Mouse (Mus musculus): ENCODE data around the gene Rnf123. TPM values are rescaled to one million over a fixed set of nuclear protein-coding genes. Genes with fewer than 3 reads are reported as not detected.
"Not testable (repeated sequence)": the region's sequence is repeated elsewhere in the genome, so short reads cannot be mapped to it uniquely, and the experiment has no call there.

Rnf123 gene
- total RNA-seq, 2 experiments from 2014 or later: 29.7 to 75.3 TPM

GRCm38 (mm10) chr9:108046582-108046981 lies 36.6 kb downstream of the Rnf123 start:
- no peak for ATAC-seq (replicated peaks; ENCODE audit: poor library complexity, severe bottlenecking)

- ATAC-seq (replicated peaks; ENCODE audit: poor library complexity, severe bottlenecking): no peak
Observed at GRCm38 (mm10) chr9:108044751-108045492, 38.2 kb downstream of the Rnf123 start.

- ATAC-seq (replicated peaks; ENCODE audit: poor library complexity, severe bottlenecking): no peak
Observed at GRCm38 (mm10) chr9:108035331-108036156, 47.6 kb downstream of the Rnf123 start.

GRCm38 (mm10) chr9:108032126-108032525 lies 51.0 kb downstream of the Rnf123 start:
- no peak for ATAC-seq (replicated peaks; ENCODE audit: poor library complexity, severe bottlenecking)

GRCm38 (mm10) chr9:108027867-108028266 lies 55.3 kb downstream of the Rnf123 start:
- ATAC-seq (replicated peaks; ENCODE audit: poor library complexity, severe bottlenecking): no peak

GRCm38 (mm10) chr9:108026584-108026983 lies 56.6 kb downstream of the Rnf123 start:
- no peak for ATAC-seq (replicated peaks; ENCODE audit: poor library complexity, severe bottlenecking)

GRCm38 (mm10) chr9:108023216-108023615 lies 59.9 kb downstream of the Rnf123 start:
- ATAC-seq (replicated peaks; ENCODE audit: poor library complexity, severe bottlenecking): no peak

- no peak for ATAC-seq (replicated peaks; ENCODE audit: poor library complexity, severe bottlenecking)
Observed at GRCm38 (mm10) chr9:108020741-108021140, 62.4 kb downstream of the Rnf123 start.

GRCm38 (mm10) chr9:108017127-108017526 lies 66.0 kb downstream of the Rnf123 start:
- ATAC-seq (replicated peaks; ENCODE audit: poor library complexity, severe bottlenecking): no peak

- ATAC-seq (replicated peaks; ENCODE audit: poor library complexity, severe bottlenecking): not testable (repeated sequence)
Observed at GRCm38 (mm10) chr9:108013577-108013976, 69.6 kb downstream of the Rnf123 start.

GRCm38 (mm10) chr9:108010385-108010784 lies 72.8 kb downstream of the Rnf123 start:
- no peak for ATAC-seq (replicated peaks; ENCODE audit: poor library complexity, severe bottlenecking)

GRCm38 (mm10) chr9:108008041-108008440 lies 75.1 kb downstream of the Rnf123 start:
- no peak for ATAC-seq (replicated peaks; ENCODE audit: poor library complexity, severe bottlenecking)

GRCm38 (mm10) chr9:108003531-108003890 lies 79.6 kb downstream of the Rnf123 start:
- no peak for ATAC-seq (replicated peaks; ENCODE audit: poor library complexity, severe bottlenecking)

GRCm38 (mm10) chr9:108002778-108003530 lies 80.2 kb downstream of the Rnf123 start:
- 0 out of 2 replicates have a peak, but pooled peaks have one; percentile 0 for ATAC-seq (replicated peaks; ENCODE audit: poor library complexity, severe bottlenecking)

GRCm38 (mm10) chr9:108001922-108002770 lies 81.0 kb downstream of the Rnf123 start, which contains the start of gene Ip6k1:
Ip6k1 (plus strand) TSS chr9:108002501.
- peak; percentile 97 for ATAC-seq (replicated peaks; ENCODE audit: poor library complexity, severe bottlenecking)

Other genes with a start within 250 kb of the Rnf123 start
- 99.9 and 115 TPM in 2 replicates for gene Rbm6, start 210.1 kb downstream of the Rnf123 start, total RNA-seq (2014; fragmentation: Nextera tagmentation)
- gene Rbm6, start 210.1 kb downstream of the Rnf123 start, total RNA-seq (2017): 110 and 125 TPM in 2 replicates
- gene Mon1a, start 195.2 kb downstream of the Rnf123 start, total RNA-seq (2014; fragmentation: Nextera tagmentation): 6.1 and 9.3 TPM in 2 replicates
- gene Mon1a, start 195.2 kb downstream of the Rnf123 start, total RNA-seq (2017): 16.5 and 19.5 TPM in 2 replicates
- gene Mst1r, start 176.5 kb downstream of the Rnf123 start, total RNA-seq (2014; fragmentation: Nextera tagmentation): not detected in 2 replicates
- gene Mst1r, start 176.5 kb downstream of the Rnf123 start, total RNA-seq (2017): 0.26 and 6.3 TPM in 2 replicates
- not detected in 2 replicates for gene Actl11, start 154.9 kb downstream of the Rnf123 start, total RNA-seq (2014; fragmentation: Nextera tagmentation)
- gene Actl11, start 154.9 kb downstream of the Rnf123 start, total RNA-seq (2017): not detected in 2 replicates
- gene Camkv, start 147.7 kb downstream of the Rnf123 start, total RNA-seq (2014; fragmentation: Nextera tagmentation): not detected in 2 replicates
- gene Camkv, start 147.7 kb downstream of the Rnf123 start, total RNA-seq (2017): not detected in 2 replicates
- 11.1 and 19.4 TPM in 2 replicates for gene Traip, start 133.2 kb downstream of the Rnf123 start, total RNA-seq (2014; fragmentation: Nextera tagmentation)
- gene Traip, start 133.2 kb downstream of the Rnf123 start, total RNA-seq (2017): 24.0 and 29.7 TPM in 2 replicates
- 79.1 and 88.9 TPM in 2 replicates for gene Uba7, start 107.8 kb downstream of the Rnf123 start, total RNA-seq (2014; fragmentation: Nextera tagmentation)
- 21.4 and 33.4 TPM in 2 replicates for gene Uba7, start 107.8 kb downstream of the Rnf123 start, total RNA-seq (2017)
- 0.47 TPM in 1 of 2 replicates, not detected in the other for gene Gm20661, start 100.3 kb downstream of the Rnf123 start, total RNA-seq (2014; fragmentation: Nextera tagmentation)
- gene Gm20661, start 100.3 kb downstream of the Rnf123 start, total RNA-seq (2017): not detected in 2 replicates
- 16.7 and 29.9 TPM in 2 replicates for gene Inka1, start 97.5 kb downstream of the Rnf123 start, total RNA-seq (2014; fragmentation: Nextera tagmentation)
- gene Inka1, start 97.5 kb downstream of the Rnf123 start, total RNA-seq (2017): 18.6 and 23.2 TPM in 2 replicates
- 3.0 TPM in 1 of 2 replicates, not detected in the other for gene Cdhr4, start 90.8 kb downstream of the Rnf123 start, total RNA-seq (2014; fragmentation: Nextera tagmentation)
- gene Cdhr4, start 90.8 kb downstream of the Rnf123 start, total RNA-seq (2017): 0.69 TPM in 1 of 2 replicates, not detected in the other
- 0.62 and 5.3 TPM in 2 replicates for gene Gm20662, start 87.0 kb downstream of the Rnf123 start, total RNA-seq (2014; fragmentation: Nextera tagmentation)
- not detected in 2 replicates for gene Gm20662, start 87.0 kb downstream of the Rnf123 start, total RNA-seq (2017)
- gene Ip6k1, start 80.8 kb downstream of the Rnf123 start, total RNA-seq (2014; fragmentation: Nextera tagmentation): 27.1 TPM in 2 replicates
- 31.6 and 42.7 TPM in 2 replicates for gene Ip6k1, start 80.8 kb downstream of the Rnf123 start, total RNA-seq (2017)
- gene Gmppb, start 34.1 kb downstream of the Rnf123 start, total RNA-seq (2014; fragmentation: Nextera tagmentation): 14.1 and 15.1 TPM in 2 replicates
- gene Gmppb, start 34.1 kb downstream of the Rnf123 start, total RNA-seq (2017): 16.1 and 41.8 TPM in 2 replicates
- gene Amigo3, start 30.2 kb downstream of the Rnf123 start, total RNA-seq (2014; fragmentation: Nextera tagmentation): 2.2 and 3.4 TPM in 2 replicates
- 2.2 and 3.1 TPM in 2 replicates for gene Amigo3, start 30.2 kb downstream of the Rnf123 start, total RNA-seq (2017)
- gene Mst1, start 2.9 kb downstream of the Rnf123 start, total RNA-seq (2014; fragmentation: Nextera tagmentation): 0.67 TPM in 1 of 2 replicates, not detected in the other
- 0.34 and 1.6 TPM in 2 replicates for gene Mst1, start 2.9 kb downstream of the Rnf123 start, total RNA-seq (2017)
- 72.6 and 79.0 TPM in 2 replicates for gene Apeh, start 11.3 kb upstream of the Rnf123 start, total RNA-seq (2014; fragmentation: Nextera tagmentation)
- gene Apeh, start 11.3 kb upstream of the Rnf123 start, total RNA-seq (2017): 75.8 and 83.2 TPM in 2 replicates
- 6.2 and 9.0 TPM in 2 replicates for gene Bsn, start 107.0 kb upstream of the Rnf123 start, total RNA-seq (2014; fragmentation: Nextera tagmentation)
- gene Bsn, start 107.0 kb upstream of the Rnf123 start, total RNA-seq (2017): 3.2 and 3.7 TPM in 2 replicates
- gene Dag1, start 180.6 kb upstream of the Rnf123 start, total RNA-seq (2014; fragmentation: Nextera tagmentation): 12.5 and 20.8 TPM in 2 replicates
- gene Dag1, start 180.6 kb upstream of the Rnf123 start, total RNA-seq (2017): 3.3 and 4.6 TPM in 2 replicates
- 8.7 and 9.8 TPM in 2 replicates for gene Nicn1, start 207.1 kb upstream of the Rnf123 start, total RNA-seq (2014; fragmentation: Nextera tagmentation)
- gene Nicn1, start 207.1 kb upstream of the Rnf123 start, total RNA-seq (2017): 5.2 and 10.7 TPM in 2 replicates
- 0.19 and 0.70 TPM in 2 replicates for gene Amt, start 213.5 kb upstream of the Rnf123 start, total RNA-seq (2014; fragmentation: Nextera tagmentation)
- gene Amt, start 213.5 kb upstream of the Rnf123 start, total RNA-seq (2017): 1.8 TPM in 1 of 2 replicates, not detected in the other
- 256 and 296 TPM in 2 replicates for gene Rhoa, start 222.8 kb upstream of the Rnf123 start, total RNA-seq (2014; fragmentation: Nextera tagmentation)
- 242 and 247 TPM in 2 replicates for gene Rhoa, start 222.8 kb upstream of the Rnf123 start, total RNA-seq (2017)
- gene Tcta, start 222.8 kb upstream of the Rnf123 start, total RNA-seq (2014; fragmentation: Nextera tagmentation): 13.7 and 16.6 TPM in 2 replicates
- 4.1 and 6.7 TPM in 2 replicates for gene Tcta, start 222.8 kb upstream of the Rnf123 start, total RNA-seq (2017)